Mouse (Mus musculus) heart, embryonic 11.5 days (tissue): ENCODE measurements around the gene Pfkl. TPM values are rescaled to one million over a fixed set of nuclear protein-coding genes. Genes with fewer than 3 reads are reported as not detected.
"Not testable (repeated sequence)": the region's sequence is repeated elsewhere in the genome, so short reads cannot be mapped to it uniquely, and the experiment has no call there.

Source experiments
- ATAC-seq: fragments of 200-750 bp; cut with Nextera tagmentation; replicated peaks from 2 replicates; pipeline ENCODE4 v1.8.0; 2017; ENCODE audit warnings: moderate library complexity; ENCODE audit not compliant: insufficient number of reproducible peaks, low FRiP score, low TSS enrichment
- H3K27ac ChIP-seq: fragments of 300-500 bp; sonication (generic); 2 replicates; pipeline ENCODE4 v1.5.1; 2014; ENCODE audit warnings: mild to moderate bottlenecking, low read depth, low read length
- H3K27me3 ChIP-seq: fragments of 300-500 bp; sonication (generic); 2 replicates; pipeline ENCODE4 v1.6.1; 2014; ENCODE audit warnings: mild to moderate bottlenecking, low read length, mixed read lengths; ENCODE audit not compliant: control insufficient read depth, insufficient read depth
- H3K36me3 ChIP-seq: fragments of 300-500 bp; sonication (generic); 2 replicates; pipeline ENCODE4 v1.6.1; 2014; ENCODE audit warnings: mild to moderate bottlenecking, low read length, moderate library complexity, mixed read lengths; ENCODE audit not compliant: control insufficient read depth, insufficient read depth
- H3K4me1 ChIP-seq: fragments of 300-500 bp; sonication (generic); 2 replicates; pipeline ENCODE4 v1.6.1; 2014; ENCODE audit warnings: low read length; ENCODE audit not compliant: control insufficient read depth, insufficient read depth
- H3K4me2 ChIP-seq: fragments of 300-500 bp; sonication (generic); 2 replicates; pipeline ENCODE4 v1.6.1; 2014; ENCODE audit warnings: mild to moderate bottlenecking, moderate library complexity
- H3K4me3 ChIP-seq: fragments of 300-500 bp; sonication (generic); 2 replicates; pipeline ENCODE4 v1.5.1; 2014; ENCODE audit warnings: low read depth, low read length
- H3K9ac ChIP-seq: fragments of 300-500 bp; sonication (generic); 2 replicates; pipeline ENCODE4 v1.6.1; 2014; ENCODE audit warnings: mild to moderate bottlenecking, low read depth, low read length, moderate library complexity
- H3K9me3 ChIP-seq: fragments of 300-500 bp; sonication (generic); replicated peaks from 2 replicates; pipeline ENCODE4 v1.6.1; 2016; ENCODE audit warnings: low read length; ENCODE audit not compliant: control insufficient read depth
- WGBS: fragments of 180-500 bp; shearing (Covaris S2); extraction: QIAGEN DNeasy Blood & Tissue Kit; methylation state at CpG from one replicate; pipeline ENCODE4 v1.1.7; 2014; ENCODE audit not compliant: insufficient replicate concordance; 5-methylcytosine and 5-hydroxymethylcytosine counted together
- polyA plus RNA-seq: library from polyadenylated mRNA; unstranded; fragments of >200 nt; fragmentation: Nextera tagmentation; extraction: Ambion mirVana; gene quantifications from 2 replicates; pipeline ENCODE4 v1.2.1, GENCODE M21; 2014

Gene Pfkl
- polyA plus RNA-seq, 1 experiment from 2014 or later: 168 TPM

GRCm38 (mm10) chr10:77971191-77971590 lies 38.7 kb downstream of the Pfkl start:
- peaks cover 4% of the 10 kb centered on the region; the same call in 1 of the 2 replicates for H3K4me1 ChIP-seq
- ATAC-seq: no peak
- no peak overlapping the region for H3K4me3 ChIP-seq
- H3K4me2 ChIP-seq: no peak overlapping the region
- no peaks in the 10 kb centered on the region for H3K9me3 ChIP-seq
- H3K9ac ChIP-seq: no peak overlapping the region
- no peak overlapping the region for H3K27ac ChIP-seq
- no peaks in the 10 kb centered on the region for H3K36me3 ChIP-seq
- H3K27me3 ChIP-seq: peaks cover 33% of the 10 kb centered on the region
- WGBS: 81% methylated on average over 10 of the region's 10 CpGs

- Histone ChIP-seq H3K36me3 (no peaks in the 10 kb centered on the region), H3K9ac (no peak within 1 kb of the TSS), H3K9me3 (no peaks in the 10 kb centered on the region), H3K4me1 (peaks cover 4% of the 10 kb centered on the region; the same call in 1 of the 2 replicates), H3K4me3 (peak within 1 kb of the TSS; percentile 31), H3K27me3 (peaks cover 35% of the 10 kb centered on the region), H3K27ac (no peak within 1 kb of the TSS), H3K4me2 (peak within 1 kb of the TSS; percentile 63)
- 63% methylated on average over 6 of the region's 6 CpGs for WGBS
- ATAC-seq: no peak
These were observed 39.4 kb downstream of the Pfkl start, which contains the start of gene Trpm2 for GRCm38 (mm10) chr10:77970481-77970880. TSS of gene Trpm2 (minus strand) at chr10:77970563.

GRCm38 (mm10) chr10:77969973-77970325 lies 39.9 kb downstream of the Pfkl start:
- no peak for ATAC-seq
- H3K4me1 ChIP-seq: peaks cover 4% of the 10 kb centered on the region; the same call in 1 of the 2 replicates
- 12% methylated on average over 8 of the region's 8 CpGs for WGBS
- no peak overlapping the region for H3K27ac ChIP-seq
- peak overlapping the region; percentile 31 for H3K4me3 ChIP-seq
- H3K4me2 ChIP-seq: peak overlapping the region; percentile 63
- H3K36me3 ChIP-seq: no peaks in the 10 kb centered on the region
- no peaks in the 10 kb centered on the region for H3K9me3 ChIP-seq
- H3K27me3 ChIP-seq: peaks cover 35% of the 10 kb centered on the region
- no peak overlapping the region for H3K9ac ChIP-seq

- H3K9me3 ChIP-seq: no peaks in the 10 kb centered on the region
- 5% methylated on average over 26 of the region's 26 CpGs for WGBS
- no peak overlapping the region for H3K9ac ChIP-seq
- H3K4me1 ChIP-seq: peaks cover 4% of the 10 kb centered on the region; the same call in 1 of the 2 replicates
- H3K27me3 ChIP-seq: peaks cover 35% of the 10 kb centered on the region
- peak overlapping the region; percentile 31 for H3K4me3 ChIP-seq
- ATAC-seq: no peak
- H3K4me2 ChIP-seq: peak overlapping the region; percentile 63
- no peak overlapping the region for H3K27ac ChIP-seq
- H3K36me3 ChIP-seq: no peaks in the 10 kb centered on the region
These were observed 40.5 kb downstream of the Pfkl start for GRCm38 (mm10) chr10:77969274-77969972.

- no peaks in the 10 kb centered on the region for H3K4me1 ChIP-seq
- H3K9ac ChIP-seq: no peak overlapping the region
- no peaks in the 10 kb centered on the region for H3K9me3 ChIP-seq
- peaks cover 18% of the 10 kb centered on the region for H3K27me3 ChIP-seq
- no peak overlapping the region for H3K4me3 ChIP-seq
- ATAC-seq: no peak
- H3K4me2 ChIP-seq: no peak overlapping the region
- 72% methylated on average over 6 of the region's 6 CpGs for WGBS
- no peak overlapping the region for H3K27ac ChIP-seq
- H3K36me3 ChIP-seq: no peaks in the 10 kb centered on the region
These were observed 45.9 kb downstream of the Pfkl start for GRCm38 (mm10) chr10:77963971-77964370.

- H3K4me2 ChIP-seq: no peak overlapping the region
- H3K4me3 ChIP-seq: no peak overlapping the region
- no peaks in the 10 kb centered on the region for H3K4me1 ChIP-seq
- WGBS: 90% methylated on average over 2 of the region's 2 CpGs
- no peak overlapping the region for H3K9ac ChIP-seq
- ATAC-seq: no peak
- H3K27ac ChIP-seq: no peak overlapping the region
- H3K27me3 ChIP-seq: peaks cover 5% of the 10 kb centered on the region
- H3K9me3 ChIP-seq: no peaks in the 10 kb centered on the region
- H3K36me3 ChIP-seq: no peaks in the 10 kb centered on the region
These were observed 47.2 kb downstream of the Pfkl start for GRCm38 (mm10) chr10:77962725-77963124.

GRCm38 (mm10) chr10:77950468-77950867 lies 59.4 kb downstream of the Pfkl start:
- H3K4me1 ChIP-seq, H3K4me3 ChIP-seq, ATAC-seq, H3K27ac ChIP-seq, H3K9me3 ChIP-seq, H3K27me3 ChIP-seq, H3K36me3 ChIP-seq, H3K9ac ChIP-seq, H3K4me2 ChIP-seq: not testable (repeated sequence)
- 82% methylated on average over 8 of the region's 12 CpGs for WGBS

GRCm38 (mm10) chr10:77939685-77940084 lies 70.2 kb downstream of the Pfkl start:
- Histone ChIP-seq H3K4me1 (no peaks in the 10 kb centered on the region), H3K4me3 (no peak overlapping the region), H3K9me3 (no peaks in the 10 kb centered on the region), H3K36me3 (no peaks in the 10 kb centered on the region), H3K9ac (no peak overlapping the region), H3K4me2 (no peak overlapping the region), H3K27ac (no peak overlapping the region), H3K27me3 (no peaks in the 10 kb centered on the region)
- WGBS: 37% methylated on average over 2 of the region's 2 CpGs
- ATAC-seq: no peak
